Mouse (Mus musculus) E14TG2a.4 (cell line): ENCODE measurements at regions not wholly inside any gene's neighbourhood (a gene's known extent, or its start where the extent isn't known, plus 50 kb on each side); places are given as distances from the start of the nearest gene placed in this dataset.

Experiments
- H3K27me3 ChIP-seq: 2 replicates; pipeline ENCODE4 v1.6.1; 2014; ENCODE audit warnings: low read length, control low read depth; ENCODE audit not compliant: insufficient read depth
- H3K36me3 ChIP-seq: 2 replicates; pipeline ENCODE4 v1.6.1; 2014; ENCODE audit warnings: low read length, control low read depth; ENCODE audit not compliant: insufficient read depth
- H3K4me1 ChIP-seq: replicated peaks from 2 replicates; pipeline ENCODE4 v1.6.1; 2014; ENCODE audit warnings: low read depth, low read length, control low read depth
- H3K4me3 ChIP-seq: replicated peaks from 2 replicates; pipeline ENCODE4 v1.5.1; 2014; ENCODE audit warnings: mild to moderate bottlenecking, low read length
- H3K9me3 ChIP-seq: 2 replicates; pipeline ENCODE4 v1.6.1; 2014; ENCODE audit warnings: low read length, control low read depth
- CTCF ChIP-seq: conservative IDR thresholded peaks from 2 replicates; pipeline ENCODE4 v1.5.1; 2014; ENCODE audit warnings: low read length
- NANOG ChIP-seq: IDR thresholded peaks from 2 replicates; pipeline ENCODE4 v1.6.1; 2014; ENCODE audit warnings: borderline replicate concordance, low read length, mixed read lengths
- POU5F1 ChIP-seq: IDR thresholded peaks from 2 replicates; pipeline ENCODE4 v1.6.1; 2014; ENCODE audit warnings: low read length, borderline replicate concordance

DNA sequence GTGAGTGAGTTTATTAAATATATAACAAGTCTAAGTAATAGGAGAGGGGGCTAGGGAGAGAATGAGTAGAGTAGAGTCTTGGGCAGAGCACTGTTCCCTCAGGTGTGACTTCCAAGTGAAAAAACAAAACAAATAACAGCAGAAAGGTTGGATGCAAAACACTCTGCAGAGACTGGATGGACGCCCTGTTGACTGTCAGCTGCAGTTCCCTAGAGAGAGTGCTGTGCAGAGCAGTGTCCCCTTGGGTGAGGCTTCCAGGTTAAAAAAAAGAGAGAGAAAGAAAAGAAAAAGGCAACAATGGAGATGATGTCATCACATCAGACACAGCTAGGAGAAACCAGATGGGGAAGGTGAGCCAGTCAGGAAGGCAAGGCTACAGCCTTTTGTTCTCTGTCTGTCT is 137.6 kb upstream of the Hmgn3 start:
- Histone ChIP-seq H3K4me1 (no peaks in the 10 kb centered on the region), H3K9me3 (no peaks in the 10 kb centered on the region), H3K36me3 (no peaks in the 10 kb centered on the region), H3K4me3 (no peak overlapping the region), H3K27me3 (no peaks in the 10 kb centered on the region)
- no peak for TF ChIP-seq NANOG
- TF ChIP-seq CTCF: no peak
- TF ChIP-seq POU5F1: no peak

DNA sequence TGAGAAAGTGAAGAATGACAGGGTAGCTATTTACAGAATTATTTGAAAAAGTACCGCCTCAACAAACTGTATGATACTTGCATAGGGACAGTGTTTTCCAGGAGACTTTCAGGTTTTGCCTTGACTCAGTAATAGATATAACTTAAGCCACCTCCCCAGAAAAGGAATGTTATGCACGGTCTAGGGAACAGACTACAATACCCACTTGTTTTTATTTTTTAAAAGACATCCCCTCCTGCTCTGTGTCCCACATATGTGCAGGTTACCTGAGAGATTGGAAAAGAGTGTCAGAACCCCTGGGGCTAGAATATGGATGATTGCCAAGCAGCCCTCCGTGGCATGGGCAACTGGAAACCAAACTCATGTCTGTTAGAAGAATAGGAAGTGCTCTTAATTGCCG is 137.2 kb upstream of the Hmgn3 start:
- H3K27me3 ChIP-seq: no peaks in the 10 kb centered on the region
- TF ChIP-seq CTCF (no peak), NANOG (no peak), POU5F1 (no peak)
- H3K9me3 ChIP-seq: no peaks in the 10 kb centered on the region
- H3K4me3 ChIP-seq: no peak overlapping the region
- no peaks in the 10 kb centered on the region for H3K4me1 ChIP-seq
- no peaks in the 10 kb centered on the region for H3K36me3 ChIP-seq

DNA sequence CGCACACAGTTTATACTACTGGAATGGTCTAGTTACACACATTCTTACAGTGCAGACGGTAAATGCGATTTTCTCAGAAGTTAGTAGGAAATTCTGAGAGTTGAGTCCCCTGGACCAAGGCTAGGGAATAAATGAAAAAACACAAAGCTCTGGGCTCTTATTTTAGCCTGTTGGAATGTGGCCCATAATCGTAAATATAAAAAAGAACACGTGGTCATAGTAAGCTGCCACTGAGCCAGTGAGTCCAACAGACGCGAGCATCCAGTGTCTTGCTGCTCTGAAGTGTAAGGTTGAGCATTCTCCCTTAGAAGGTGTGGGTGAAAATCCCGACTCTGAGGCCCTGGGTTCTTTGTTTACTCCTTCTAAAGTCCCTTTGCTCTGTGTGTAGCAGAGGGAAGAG is 136.8 kb upstream of the Hmgn3 start:
- Histone ChIP-seq H3K4me3 (no peak overlapping the region), H3K36me3 (no peaks in the 10 kb centered on the region), H3K4me1 (no peaks in the 10 kb centered on the region), H3K27me3 (no peaks in the 10 kb centered on the region), H3K9me3 (no peaks in the 10 kb centered on the region)
- TF ChIP-seq CTCF (no peak), NANOG (no peak), POU5F1 (no peak)

DNA sequence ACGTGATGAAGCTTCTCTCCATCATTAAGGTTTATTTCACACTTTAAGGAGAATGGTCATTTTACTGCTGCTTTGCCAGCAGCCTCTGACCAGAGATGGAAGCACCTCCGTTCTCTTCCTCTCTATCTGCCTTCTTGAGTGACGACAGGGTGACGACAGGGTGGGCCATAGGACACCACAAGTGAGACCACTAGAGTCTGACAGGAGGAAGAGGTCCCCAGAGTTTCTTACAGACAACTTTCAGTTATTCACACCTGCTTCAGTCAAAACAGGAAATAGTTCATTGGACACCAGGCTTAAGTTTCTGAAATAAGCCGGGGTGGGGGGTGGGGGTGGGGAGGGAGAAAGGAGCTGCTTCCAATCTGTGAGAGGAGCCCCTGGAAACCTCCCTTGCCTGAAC is 131.3 kb upstream of the Hmgn3 start:
- H3K4me3 ChIP-seq: no peak overlapping the region
- H3K4me1 ChIP-seq: 0 out of 2 replicates have a peak, but pooled peaks cover 3% of the 10 kb centered on the region
- TF ChIP-seq NANOG: no peak
- no peak for TF ChIP-seq POU5F1
- no peak for TF ChIP-seq CTCF
- no peaks in the 10 kb centered on the region for H3K36me3 ChIP-seq
- H3K27me3 ChIP-seq: no peaks in the 10 kb centered on the region
- H3K9me3 ChIP-seq: no peaks in the 10 kb centered on the region

DNA sequence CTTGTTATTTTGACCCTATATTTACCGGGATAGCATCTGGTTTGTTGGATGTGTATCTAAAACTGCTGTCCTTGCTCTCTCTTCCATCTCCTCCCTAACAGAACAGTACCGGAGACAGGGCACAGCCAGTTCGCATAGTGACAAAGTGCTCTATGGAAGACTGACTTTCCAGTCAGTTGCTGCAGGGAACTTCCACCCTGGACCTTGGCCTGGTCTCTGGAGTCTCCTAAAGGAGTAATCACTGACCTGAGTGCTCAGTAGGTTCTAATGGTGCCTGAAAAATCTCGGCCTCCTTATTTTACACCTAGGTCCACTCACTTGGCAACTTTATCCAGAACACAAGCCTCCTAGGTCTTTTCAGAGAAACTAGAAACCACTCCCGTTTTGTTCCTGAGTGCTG is 130.9 kb upstream of the Hmgn3 start:
- no peaks in the 10 kb centered on the region for H3K9me3 ChIP-seq

DNA sequence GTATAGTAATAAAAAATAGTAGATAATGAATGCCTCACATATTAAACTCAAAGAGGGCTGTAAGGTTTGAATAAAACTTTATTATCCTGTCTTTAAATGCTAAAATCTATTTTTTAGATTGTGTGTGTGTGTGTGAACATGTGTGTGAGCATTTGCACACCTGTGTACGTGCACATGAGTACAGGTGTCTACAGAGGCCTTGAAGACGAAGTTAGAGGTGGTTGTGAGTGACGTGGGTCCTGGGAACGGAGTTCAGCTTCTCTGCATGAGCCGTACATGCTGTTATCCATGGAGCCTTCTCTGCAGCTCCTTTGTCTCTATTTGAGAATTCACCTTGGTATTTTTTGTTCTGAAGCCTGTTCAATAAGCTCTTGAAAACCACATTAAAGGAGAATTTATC is 129.8 kb upstream of the Hmgn3 start:
- Histone ChIP-seq H3K27me3 (no peaks in the 10 kb centered on the region), H3K4me1 (0 out of 2 replicates have a peak, but pooled peaks cover 3% of the 10 kb centered on the region), H3K36me3 (no peaks in the 10 kb centered on the region), H3K9me3 (no peaks in the 10 kb centered on the region), H3K4me3 (no peak overlapping the region)
- TF ChIP-seq CTCF (no peak), POU5F1 (no peak), NANOG (no peak)

More for the DNA sequence above, 130.9 kb upstream of the Hmgn3 start:
- no peaks in the 10 kb centered on the region for H3K27me3 ChIP-seq
- 0 out of 2 replicates have a peak, but pooled peaks cover 3% of the 10 kb centered on the region for H3K4me1 ChIP-seq
- H3K4me3 ChIP-seq: no peak overlapping the region
- no peaks in the 10 kb centered on the region for H3K36me3 ChIP-seq
- TF ChIP-seq CTCF (no peak), POU5F1 (no peak), NANOG (no peak)

DNA sequence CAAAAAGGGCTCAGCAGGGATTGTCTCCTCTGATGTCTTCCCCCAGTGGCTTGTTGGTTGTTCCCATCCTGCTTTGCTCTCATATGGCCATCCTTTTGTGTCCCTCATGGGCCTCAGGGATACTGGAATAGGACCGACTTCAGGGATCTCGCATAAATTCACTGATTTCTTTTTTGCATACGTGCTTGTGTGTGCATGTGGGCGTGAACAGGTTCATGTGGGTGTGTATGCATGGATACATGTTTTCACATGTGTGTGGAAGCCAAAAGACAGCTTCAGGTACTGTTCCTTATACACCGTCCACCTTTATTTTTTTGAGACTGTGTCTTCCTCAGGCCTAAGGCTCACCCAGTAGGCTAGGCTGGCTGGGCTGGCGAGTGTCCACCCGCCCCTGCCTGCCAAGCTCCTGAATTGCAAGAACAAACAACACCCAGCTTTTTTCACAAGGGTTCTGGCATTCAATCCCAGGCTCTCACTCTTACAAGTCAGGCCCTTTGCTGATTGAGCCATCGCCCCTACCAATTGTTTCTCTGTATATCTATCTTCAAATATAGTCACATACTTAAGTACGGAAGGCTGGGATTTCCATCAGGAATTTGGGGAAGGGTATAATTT is 127.0 kb upstream of the Hmgn3 start:
- Histone ChIP-seq H3K36me3 (no peaks in the 10 kb centered on the region), H3K27me3 (no peaks in the 10 kb centered on the region), H3K4me3 (no peak overlapping the region), H3K4me1 (0 out of 2 replicates have a peak, but pooled peaks cover 3% of the 10 kb centered on the region), H3K9me3 (no peaks in the 10 kb centered on the region)
- no peak for TF ChIP-seq POU5F1
- no peak for TF ChIP-seq NANOG
- TF ChIP-seq CTCF: no peak

DNA sequence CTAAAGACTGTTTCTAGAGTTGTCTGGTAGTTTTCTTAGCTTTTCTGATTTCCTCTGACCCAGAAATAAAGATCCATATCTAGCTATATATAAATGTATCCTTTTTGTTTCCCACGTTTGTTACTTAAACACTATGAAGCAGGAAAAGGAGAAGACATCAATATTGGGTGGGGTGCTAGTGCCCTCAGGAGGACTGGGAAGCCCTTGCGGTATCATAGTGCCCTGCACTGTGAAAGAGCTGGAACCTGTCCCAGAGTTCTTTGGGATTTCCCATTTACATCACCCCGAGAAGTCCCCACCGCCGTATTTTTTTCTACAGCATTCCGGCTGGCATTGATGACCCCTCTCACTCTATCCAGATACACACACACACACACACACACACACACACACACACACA is 119.3 kb upstream of the Hmgn3 start:
- no peaks in the 10 kb centered on the region for H3K9me3 ChIP-seq
- TF ChIP-seq NANOG (no peak), CTCF (no peak), POU5F1 (no peak)
- H3K27me3 ChIP-seq: no peaks in the 10 kb centered on the region; the same call in 1 of the 2 replicates
- H3K36me3 ChIP-seq: no peaks in the 10 kb centered on the region
- no peaks in the 10 kb centered on the region for H3K4me1 ChIP-seq
- H3K4me3 ChIP-seq: no peak overlapping the region

DNA sequence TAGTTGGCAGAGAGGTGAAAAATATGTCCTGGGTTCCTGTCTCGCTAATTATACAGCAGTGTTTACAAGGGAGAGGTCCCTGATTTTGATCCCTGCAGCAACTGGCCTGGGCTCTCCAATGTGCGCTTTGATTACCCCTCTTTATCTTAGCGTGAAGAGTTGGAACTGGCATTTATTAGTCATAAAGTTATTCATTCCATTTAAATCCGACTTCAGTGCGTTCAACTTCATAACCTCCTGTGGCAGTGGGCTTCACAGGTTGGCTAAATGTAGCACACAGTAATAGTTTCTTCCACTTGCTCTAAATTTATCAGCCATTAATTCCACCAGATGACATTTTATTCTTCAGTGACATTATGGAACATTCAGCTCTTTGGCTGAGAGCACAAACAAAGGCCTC is 113.0 kb upstream of the Hmgn3 start:
- no peaks in the 10 kb centered on the region; the same call in 1 of the 2 replicates for H3K27me3 ChIP-seq
- no peaks in the 10 kb centered on the region for H3K9me3 ChIP-seq
- H3K36me3 ChIP-seq: no peaks in the 10 kb centered on the region
- H3K4me1 ChIP-seq: no peaks in the 10 kb centered on the region
- no peak overlapping the region for H3K4me3 ChIP-seq
- TF ChIP-seq POU5F1 (no peak), CTCF (no peak)
